Mouse (Mus musculus) frontal cortex, postnatal 36 days (tissue): Measurements from ENCODE around the gene Rasgef1c.

Source experiments
- DNase-seq, 2 experiments: peaks; one replicate each; pipeline ENCODE4 v3.0.0; 2022; ENCODE audit warnings: low spot score in 2 of 2

Gene Rasgef1c

DNA sequence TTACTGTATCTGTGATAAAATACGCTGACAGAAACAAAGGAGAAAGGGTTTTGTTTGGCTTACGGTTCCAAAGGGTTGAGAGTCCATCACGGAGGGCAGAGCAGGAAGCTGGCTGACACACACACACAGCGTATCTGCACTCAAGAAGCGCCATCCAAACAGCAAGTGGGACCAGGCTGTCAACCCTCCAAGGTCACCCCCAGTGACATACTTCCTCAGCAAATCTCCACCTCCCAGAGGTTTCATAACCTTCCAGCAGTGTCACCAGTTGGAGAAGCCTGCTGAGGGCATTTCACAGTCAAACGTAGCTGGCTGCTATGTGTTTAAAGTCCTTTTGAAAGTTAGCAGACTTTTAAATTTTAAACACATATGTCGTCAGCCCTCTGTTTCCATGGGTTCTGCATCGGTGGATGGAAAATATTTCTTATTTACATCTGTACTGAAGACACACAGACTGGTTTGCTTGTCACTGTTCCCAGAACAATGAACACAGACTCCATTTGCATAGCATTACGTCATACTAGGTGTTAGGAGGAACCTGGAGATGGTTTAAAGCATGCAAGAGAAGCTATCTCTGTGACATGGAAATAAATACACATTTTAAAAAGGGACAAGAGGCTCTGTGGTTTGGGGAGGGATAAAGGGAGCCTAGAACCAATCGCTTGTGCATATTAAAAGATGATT is 72.2 kb downstream of the Rasgef1c start:
- no peak for DNase-seq

DNA sequence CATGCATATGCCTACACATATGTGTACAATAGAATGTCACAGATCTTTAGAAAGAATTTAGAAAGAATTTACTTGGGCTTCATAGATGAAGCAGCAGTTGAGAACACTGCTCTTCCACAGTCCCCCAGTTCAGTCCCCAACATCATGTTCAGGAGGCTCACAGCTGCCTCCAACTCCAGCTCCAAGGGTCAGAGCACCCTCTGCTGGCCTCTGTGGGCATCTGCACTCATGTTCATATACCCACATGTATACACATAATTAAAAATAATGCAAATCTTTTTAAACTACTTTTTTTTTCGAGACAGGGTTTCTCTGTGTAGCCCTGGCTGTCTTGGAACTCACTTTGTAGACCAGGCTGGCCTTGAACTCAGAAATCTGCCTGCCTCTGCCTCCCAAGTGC is 73.0 kb downstream of the Rasgef1c start:
- DNase-seq, result no peak

DNA sequence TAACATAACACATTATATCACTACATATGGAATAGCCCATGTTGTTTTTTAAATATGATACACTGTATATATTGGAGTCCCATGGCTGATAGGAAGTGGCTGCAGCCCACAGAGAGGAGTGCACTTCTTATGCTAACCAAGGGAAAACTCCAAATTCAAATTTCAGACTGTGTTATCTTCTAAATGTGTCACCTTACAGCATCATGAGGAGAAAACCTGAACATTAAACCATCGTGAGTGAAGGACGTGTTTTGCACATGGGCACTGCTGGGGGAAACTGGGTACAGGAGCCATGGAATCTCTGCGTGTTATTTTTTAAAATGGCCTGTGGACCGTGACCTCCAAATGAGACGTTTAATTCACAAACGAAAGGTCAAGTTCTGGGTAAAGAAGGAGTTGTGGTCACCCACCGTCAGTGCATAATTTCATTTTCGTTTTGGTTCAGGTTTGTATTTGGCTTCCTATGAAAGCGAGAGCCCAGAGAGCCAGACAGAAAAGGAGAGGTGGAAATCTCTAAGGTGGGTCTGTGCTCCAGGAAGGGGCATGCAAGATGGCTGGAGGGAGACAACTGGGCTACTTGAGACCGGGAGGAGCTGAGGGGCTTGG is 76.4 kb downstream of the Rasgef1c start:
- no peak for DNase-seq

DNA sequence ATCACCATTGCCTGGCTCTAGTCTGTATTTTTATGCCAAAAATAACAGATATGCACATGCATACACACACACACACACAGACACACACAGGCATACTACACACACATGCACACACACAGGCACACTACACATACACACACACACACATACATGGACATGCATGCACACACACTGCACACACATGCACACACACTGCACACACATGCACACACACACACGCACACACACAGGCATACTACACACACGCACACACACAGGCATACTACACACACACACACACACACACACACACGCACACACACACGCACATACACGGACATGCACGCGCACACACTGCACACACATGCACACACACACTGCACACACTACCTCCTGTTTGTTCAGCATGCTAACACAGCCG is 77.3 kb downstream of the Rasgef1c start:
- no peak for DNase-seq

DNA sequence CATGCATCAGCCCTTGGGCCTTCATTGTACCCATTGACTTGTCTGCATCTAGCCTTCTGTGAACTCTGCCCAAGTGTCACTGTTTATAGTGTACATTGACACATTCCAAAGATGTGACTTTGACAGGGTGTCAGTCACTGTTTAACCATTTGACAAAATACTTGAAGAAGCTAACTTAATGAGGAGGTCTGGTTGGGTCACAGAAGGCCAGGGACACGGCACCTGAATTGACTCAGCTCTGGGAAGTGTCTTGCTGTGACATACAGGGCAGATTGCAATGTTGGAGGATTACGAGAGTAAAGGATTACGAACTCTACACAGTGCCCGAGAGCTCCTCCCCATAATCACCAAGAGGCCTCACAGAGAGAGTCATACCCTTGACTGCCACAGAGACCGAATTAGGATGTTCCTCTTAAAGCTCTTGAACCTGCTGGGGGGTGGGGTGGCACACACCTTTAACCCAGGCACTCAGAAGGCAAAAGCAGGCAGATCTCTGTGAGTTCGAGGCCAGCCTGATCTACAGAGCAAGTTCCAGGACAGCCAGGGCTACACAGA is 79.1 kb downstream of the Rasgef1c start:
- no peak for DNase-seq

DNA sequence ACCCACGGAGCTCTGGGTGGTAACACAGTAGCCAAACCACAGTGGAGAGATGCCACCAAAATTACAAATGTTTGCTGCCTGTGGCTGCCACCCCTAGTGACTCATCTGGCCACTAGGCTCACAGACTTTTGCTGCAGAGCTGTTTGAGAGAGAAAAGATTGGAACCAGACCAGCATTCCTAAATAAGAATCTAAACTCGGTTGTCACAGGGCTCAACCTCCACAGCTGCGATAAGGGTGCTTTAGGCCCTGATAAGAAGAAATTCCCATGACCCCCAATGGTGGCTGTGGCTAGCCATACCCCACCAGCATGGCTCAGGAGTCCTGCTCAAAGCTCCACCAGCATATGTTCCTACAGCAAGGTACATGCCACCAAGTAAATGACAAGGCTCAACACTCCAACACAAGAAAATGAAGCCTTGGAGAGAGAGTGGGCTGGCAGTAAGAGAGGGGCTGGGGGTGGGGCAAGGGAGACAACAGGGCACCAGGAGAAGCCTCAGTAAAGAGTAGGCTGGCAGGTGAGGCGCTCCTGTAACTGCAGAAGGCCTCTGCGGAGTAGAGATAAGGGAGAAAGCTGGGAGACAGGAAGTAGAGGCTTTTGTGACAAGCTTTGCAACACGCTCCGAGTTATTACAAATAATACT is 79.8 kb downstream of the Rasgef1c start:
- no peak for DNase-seq

DNA sequence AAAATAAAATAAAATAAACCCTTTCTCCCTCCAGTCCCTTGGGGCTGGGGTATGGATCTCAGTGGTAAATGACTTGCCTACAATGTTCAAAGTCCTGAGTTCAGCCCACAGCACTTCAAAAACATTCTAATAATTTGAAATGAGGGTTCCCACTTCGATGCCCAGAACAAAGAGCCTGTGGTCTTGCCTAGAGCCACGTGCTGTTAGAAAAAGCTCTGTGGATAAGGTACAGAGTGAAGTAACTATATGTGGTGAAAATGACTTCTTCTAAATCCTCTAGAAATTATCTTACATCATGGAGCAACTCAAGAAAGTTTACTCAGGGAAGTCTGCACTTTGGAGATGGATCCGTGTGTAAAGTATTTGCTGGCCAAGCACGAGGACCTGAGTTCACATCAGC is 80.5 kb downstream of the Rasgef1c start:
- no peak for DNase-seq

DNA sequence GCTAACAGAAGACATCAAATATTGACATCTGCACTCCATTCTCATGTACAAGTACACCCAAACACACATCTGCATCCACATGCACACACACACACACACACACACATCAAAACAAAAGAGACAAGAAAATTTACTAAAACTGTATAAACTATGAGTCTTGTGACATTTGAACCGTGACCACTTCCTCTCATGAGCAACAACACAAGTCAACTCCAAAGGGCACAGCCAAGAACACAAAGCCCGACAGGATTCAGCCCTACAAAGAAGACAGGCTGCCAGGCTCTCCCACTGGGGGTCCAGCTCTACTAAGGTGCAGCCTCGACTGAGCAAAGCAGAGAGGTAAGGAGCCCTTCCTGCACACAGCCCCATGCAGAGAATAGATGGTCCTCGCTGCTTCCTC is 81.2 kb downstream of the Rasgef1c start:
- DNase-seq, result no peak

DNA sequence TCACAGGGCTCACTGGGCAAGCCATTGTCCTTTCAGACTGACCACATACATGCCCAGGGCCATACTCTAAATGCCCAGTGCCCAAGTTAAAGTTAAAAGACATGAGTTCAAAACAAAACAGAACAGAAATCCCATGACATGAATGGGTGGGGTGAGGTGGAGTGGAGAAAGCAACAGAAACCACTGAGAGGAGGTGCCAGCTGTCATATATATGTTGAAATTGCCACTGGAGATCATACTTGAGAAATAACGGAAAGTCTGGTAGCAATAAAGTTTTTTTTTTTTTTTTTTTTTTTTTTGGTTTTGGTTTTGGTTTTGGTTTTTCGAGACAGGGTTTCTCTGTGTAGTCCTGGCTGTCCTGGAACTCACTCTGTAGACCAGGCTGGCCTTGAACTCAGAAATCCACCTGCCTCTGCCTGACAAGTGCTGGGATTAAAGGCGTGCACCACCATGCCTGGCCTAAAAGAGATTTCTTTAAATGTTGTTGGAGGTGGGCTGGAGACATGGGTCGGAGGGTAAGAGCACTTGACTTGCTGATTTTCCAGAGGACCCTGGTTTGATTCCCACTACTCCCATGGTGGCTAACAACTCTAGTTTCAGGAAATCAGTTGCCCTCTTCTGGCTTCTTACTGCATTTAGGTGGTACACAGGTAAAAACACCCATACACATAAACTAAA is 82.4 kb downstream of the Rasgef1c start:
- DNase-seq, result no peak

DNA sequence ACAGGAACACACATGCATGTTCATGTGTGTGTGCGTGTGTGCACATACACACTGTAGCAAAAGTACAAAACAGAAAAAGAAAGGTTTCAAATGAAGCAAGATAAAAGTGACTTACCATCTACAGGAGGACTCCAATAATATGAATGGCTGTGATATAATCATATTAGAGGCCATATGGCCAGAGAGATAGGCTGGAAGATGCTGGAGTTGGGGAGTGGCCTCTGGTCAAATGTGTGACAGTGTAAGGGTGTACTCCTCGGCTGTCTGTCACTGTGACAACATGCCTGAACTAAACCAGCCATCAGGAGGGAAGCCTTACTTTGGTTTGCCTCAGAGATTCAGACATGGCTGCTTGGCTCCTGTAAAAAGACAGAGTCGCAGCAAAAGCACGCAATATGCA is 83.4 kb downstream of the Rasgef1c start:
- no peak for DNase-seq

DNA sequence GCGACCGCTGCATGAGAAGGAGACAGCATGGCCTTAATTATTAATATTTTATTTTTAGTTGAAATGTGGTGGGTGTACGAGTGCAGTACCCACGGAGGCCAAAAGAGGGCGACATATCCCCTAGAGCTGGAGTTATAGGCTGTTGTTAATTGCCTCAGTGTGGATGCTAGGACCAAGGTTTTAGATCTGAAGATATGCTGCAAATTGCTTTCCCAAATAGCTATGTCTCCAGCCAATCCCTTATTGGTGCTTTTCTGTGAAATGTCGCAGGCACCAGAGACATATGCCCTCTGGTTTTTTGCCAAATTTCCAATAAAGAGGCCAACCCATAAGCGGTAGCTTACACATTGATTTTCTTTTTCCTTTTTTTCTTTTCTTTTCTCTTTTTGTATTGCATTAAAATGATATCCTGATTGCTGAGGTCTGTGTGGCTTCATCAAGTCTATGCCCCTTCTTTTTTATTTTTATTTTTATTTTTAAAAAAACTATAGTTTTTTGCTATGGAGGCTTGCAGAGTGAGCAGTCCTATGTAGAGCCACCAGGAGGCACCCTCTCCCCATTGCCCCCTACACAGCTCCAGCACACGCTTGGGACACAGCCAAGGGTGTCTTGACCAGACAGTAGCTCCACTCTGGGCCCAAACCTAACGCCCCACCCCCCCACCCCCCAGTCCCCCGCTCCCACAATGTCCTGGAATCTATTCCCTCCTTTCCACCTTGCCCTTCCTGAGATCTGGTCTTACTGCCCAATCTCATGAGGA is 84.8 kb downstream of the Rasgef1c start:
- peak; percentile 35 to 54 for DNase-seq

DNA sequence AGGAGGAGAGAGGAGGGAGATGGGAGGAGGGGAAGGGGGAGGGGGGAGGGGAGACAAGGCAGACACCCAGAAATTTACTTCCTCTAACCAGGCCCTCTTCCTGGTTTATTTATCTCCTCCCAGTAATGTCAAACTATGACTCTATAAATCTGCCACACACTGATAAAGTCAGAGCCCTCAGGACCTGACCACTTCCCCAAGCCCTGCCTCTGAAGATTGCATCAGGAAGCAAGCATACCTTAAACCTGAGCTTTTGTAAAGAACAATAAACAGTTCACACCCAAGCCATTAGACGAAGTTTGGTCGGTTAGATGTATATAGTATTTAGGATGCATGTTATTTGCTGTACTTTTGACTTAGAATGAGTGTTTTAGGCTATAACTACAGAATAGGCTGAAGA is 92.9 kb downstream of the Rasgef1c start:
- no peak for DNase-seq

DNA sequence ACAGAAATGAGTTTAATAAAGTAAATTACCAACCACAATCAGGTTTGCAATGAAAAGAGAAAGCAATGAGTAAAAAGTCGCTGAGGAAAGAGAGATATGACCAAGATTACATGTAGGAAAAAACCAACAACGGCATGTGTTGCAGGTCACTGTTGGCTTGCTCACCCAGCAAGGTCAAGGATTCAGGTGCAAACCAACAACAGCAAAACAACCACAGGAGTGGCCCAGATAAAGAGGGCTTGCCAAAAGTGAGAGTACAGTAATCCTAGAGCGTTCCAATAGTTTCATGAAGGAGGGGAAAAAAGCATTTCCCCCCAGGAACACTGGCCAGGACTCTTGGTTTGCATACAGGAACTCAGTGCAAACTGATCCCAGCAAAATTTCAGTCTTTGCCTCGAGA is 94.8 kb downstream of the Rasgef1c start:
- no peak for DNase-seq

DNA sequence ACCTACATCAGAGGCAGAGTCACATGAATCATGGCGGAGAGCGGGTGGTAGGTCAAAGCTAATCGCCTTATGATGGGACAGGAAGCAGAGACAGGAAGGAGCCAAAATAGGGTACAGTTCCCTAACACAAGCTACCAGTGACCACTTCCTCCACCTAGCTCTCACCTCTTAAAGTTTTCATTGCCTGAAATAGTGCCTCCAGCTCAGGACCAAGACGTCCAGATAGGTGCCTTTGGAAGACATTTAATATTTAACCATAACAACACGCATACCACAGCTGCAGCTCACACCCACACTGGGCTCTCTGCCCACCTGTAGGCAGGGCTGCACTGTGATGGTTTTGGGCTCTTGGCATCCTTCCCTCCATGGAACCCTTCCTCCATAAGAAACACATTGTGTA is 95.7 kb downstream of the Rasgef1c start:
- DNase-seq, result peak; percentile 12 to 20

DNA sequence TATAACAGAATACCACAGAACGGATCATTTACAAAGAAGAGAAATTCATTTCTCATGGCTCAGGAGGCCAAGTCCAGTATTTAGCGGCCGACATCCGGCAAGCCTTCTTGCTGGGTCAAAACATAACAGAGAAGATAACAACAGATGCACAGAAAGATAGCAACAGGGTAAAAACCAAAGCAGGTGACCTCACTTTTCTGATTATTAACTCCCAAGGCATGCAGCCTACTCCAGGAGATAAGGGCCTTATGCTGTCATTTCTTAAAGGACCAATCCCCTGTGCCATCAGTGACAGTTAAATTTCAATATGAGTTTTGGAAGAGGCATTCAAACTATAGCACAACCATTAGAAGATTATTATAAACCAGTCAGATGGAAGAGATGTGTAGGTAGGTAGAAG is 101.2 kb downstream of the Rasgef1c start:
- DNase-seq, result no peak

DNA sequence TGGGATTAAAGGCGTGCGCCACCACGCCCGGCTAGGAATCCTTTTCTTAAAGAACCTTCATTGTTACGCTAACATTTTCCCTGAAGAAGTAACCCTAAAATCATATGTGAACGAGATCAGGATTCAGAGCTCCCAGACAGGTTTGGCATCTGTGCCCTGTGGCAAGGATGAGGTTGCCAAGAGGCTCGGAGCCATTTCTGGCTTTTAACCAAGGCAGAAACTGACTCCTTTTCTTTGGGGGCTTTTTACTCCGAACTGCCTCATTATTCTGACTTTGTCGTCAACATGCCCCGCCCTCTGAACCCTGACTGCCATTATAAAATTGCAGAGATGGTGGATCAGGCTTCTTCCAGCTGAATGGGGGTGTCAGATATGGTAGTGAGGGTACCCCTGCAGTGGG is 106.1 kb downstream of the Rasgef1c start:
- no peak for DNase-seq

DNA sequence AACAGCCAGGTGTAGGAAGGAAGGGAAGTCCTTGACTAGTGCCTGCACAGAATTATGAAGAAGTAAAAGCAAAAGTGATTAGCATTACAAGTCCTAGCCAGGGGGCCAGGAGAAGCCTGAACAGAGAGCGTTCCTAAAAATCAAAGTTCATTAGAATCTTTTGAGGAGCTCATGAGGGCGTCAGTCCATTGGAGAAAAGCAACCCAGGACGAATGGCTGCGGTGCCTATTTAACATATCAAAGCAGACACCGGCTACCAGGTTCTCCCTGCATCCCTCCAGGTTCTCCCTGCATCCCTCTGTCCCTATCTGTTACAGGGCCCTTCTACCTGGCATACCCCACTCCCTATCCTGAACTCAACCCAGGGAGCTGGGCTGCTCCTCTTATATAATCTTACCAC is 106.6 kb downstream of the Rasgef1c start:
- DNase-seq, result no peak

DNA sequence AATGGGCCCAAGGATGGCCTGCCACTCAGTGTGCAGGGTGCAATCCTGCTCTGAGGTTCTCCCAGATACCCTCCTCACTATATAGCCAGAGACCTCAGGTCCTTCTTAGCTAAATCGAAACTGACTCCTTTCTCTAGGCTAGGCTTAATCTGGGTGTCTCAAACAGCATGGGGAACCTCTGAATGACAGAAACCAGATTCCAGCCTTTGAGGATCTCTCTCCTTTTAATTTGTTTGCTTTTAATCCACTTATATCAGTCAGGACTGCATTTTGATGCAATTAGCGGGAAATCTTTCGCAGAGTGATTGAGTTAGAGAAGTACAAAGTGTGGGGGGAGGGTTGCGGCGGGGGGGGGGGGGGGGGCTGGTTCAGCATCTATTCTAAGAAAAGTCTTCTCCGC is 111.4 kb downstream of the Rasgef1c start:
- DNase-seq, result no peak

DNA sequence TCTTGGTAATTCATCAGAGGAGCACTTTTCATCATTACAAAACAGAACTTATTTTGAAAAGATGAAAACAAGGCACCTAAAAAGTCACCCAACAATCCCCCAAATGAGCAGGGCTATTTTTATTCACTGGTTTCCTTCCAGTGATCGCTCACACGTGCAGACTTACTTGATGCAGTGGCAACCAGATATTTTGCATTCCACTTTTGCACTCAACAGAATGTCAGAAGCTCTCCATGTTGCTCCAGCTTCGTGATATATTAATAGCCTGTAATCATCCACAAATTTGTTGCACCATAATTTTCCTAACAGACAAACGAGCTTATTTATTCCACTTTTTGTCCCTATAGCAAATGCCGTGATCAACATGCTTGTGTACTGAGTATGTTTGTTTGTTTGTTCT is 114.9 kb downstream of the Rasgef1c start:
- no peak for DNase-seq

DNA sequence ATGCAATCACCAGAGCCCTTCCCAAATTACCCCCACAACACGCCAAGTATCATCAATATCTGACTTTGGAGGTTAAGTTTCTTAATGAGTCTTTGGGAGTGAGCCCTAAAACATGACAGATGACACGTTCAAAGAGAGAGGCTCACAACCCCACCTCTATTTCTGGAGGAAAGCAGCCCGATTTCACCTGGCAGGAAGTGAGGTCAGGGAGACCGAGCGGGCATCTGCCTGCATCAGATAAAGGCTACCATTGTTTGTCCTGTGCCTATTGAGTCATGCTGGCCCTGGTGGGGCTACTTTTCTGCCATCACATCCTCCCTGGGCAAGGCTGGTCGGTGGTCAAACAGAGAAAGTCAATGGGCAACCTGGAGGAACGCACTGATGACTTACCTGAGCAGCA is 115.9 kb downstream of the Rasgef1c start:
- no peak for DNase-seq

DNA sequence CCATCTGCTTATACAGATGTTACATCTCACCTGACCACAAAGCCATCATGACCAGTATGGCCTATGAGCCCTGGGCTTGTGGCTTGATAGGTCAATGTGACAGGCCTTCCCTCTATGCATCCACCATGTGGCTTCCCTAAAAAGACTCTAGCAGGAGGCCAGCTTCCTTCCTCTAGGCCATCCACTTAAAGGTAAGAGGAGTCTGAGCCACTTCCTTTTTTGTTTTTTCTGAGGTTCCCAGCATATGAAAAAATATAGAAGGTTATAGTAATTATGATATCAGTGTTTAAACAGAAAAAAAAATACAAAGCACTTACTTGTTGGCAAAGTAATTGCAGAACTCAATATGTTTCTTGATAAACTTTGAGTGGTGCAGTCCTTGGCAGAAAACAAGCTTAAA is 117.2 kb downstream of the Rasgef1c start:
- DNase-seq, result no peak

DNA sequence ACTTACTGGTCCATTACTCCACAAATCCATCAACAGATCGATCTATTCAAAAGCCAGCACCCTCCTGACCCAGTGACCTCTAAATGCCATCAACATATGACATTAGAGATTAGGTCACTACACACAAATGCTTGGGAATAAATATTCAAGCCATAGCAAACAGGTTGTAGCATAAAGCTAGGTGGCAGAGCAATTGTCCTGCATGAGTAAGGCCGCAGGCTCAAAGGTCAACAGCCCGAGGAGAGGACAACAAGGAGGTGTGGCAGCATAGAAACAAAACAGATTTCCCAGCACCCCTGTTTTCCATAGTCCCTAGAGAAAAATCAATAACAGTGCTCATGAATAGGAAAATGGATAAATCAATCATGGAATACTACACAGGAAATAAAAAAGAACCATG is 120.5 kb downstream of the Rasgef1c start:
- DNase-seq, result no peak
